ENCODE assay signal across 15 mouse cellular contexts in genomic region chr11:51807108-51807879, GRCm38 (mm10). TPM values are rescaled to one million over a fixed set of nuclear protein-coding genes. Genes with fewer than 3 reads are reported as not detected.
DNase-seq lines count a peak whose midpoint lies in the region; ATAC-seq lines count a peak whose summit lies in the region.
"Had no signal": no experiment of that assay in that cellular context is flagged by ENCODE, and none has a peak within 500 bp of the region (broad histone marks: within the 10 kb centered on the region; RNA-seq: fewer than 3 reads in every experiment).

No protein-coding gene starts in this region.

- H3K27me3 ChIP-seq in intestine, embryonic 16.5 days (replicated peaks; ENCODE audit: control insufficient read depth, insufficient read depth, low read length), result no peaks in the 10 kb centered on the region
- H3K27me3 ChIP-seq in intestine, embryonic 15.5 days (replicated peaks), result no peaks in the 10 kb centered on the region
- no peaks in the 10 kb centered on the region for H3K27me3 ChIP-seq in embryonic facial prominence, embryonic 10.5 days (replicated peaks; ENCODE audit: low read depth, poor library complexity, severe bottlenecking)
- H3K27me3 ChIP-seq: heart, embryonic 15.5 days had no signal

- no peaks in the 10 kb centered on the region for H3K36me3 ChIP-seq in intestine, embryonic 16.5 days (ENCODE audit: control insufficient read depth, insufficient read depth, low read length)
- H3K36me3 ChIP-seq in intestine, embryonic 15.5 days, result no peaks in the 10 kb centered on the region
- H3K36me3 ChIP-seq in embryonic facial prominence, embryonic 10.5 days (replicated peaks), result no peaks in the 10 kb centered on the region
- H3K36me3 ChIP-seq: forebrain, embryonic 10.5 days; heart, embryonic 15.5 days had no signal

- ATAC-seq in intestine, embryonic 16.5 days, result no peak
- ATAC-seq in intestine, embryonic 15.5 days, result no peak
- ATAC-seq: hindbrain, embryonic 16.5 days had no signal

- H3K9ac ChIP-seq in intestine, embryonic 16.5 days (ENCODE audit: low read depth, low read length), result peak overlapping the region; percentile 23
- H3K9ac ChIP-seq in intestine, embryonic 15.5 days, result no peak overlapping the region
- H3K9ac ChIP-seq: heart, embryonic 15.5 days had no signal

- intact Hi-C loops in heart, postnatal 14 days (cut with DNase I), result no loop called here

- H3K27ac ChIP-seq in intestine, embryonic 16.5 days (ENCODE audit: low read length), result no peak overlapping the region
- no peak overlapping the region for H3K27ac ChIP-seq in intestine, embryonic 15.5 days
- H3K27ac ChIP-seq in embryonic facial prominence, embryonic 10.5 days (replicated peaks), result no peak overlapping the region; the same call in 1 of the 2 replicates
- H3K27ac ChIP-seq: forebrain, embryonic 10.5 days; heart, embryonic 15.5 days; layer of hippocampus, adult 2 months had no signal

- no peak overlapping the region for H3K4me2 ChIP-seq in intestine, embryonic 16.5 days (ENCODE audit: low read depth, low read length)
- no peak overlapping the region for H3K4me2 ChIP-seq in intestine, embryonic 15.5 days (replicated peaks)
- H3K4me2 ChIP-seq: heart, embryonic 15.5 days had no signal

- peak; percentile 20 for DNase-seq in 3T3-L1 (ENCODE audit: low read depth, low spot score)
- peak; percentile 34 for DNase-seq in embryonic facial prominence, embryonic 10.5 days (ENCODE audit: low spot score)
- peak; percentile 29 to 53 for DNase-seq in kidney, postnatal 25 days
- DNase-seq in ovary, postnatal 14 days (ENCODE audit: low spot score), result no peak
- DNase-seq in heart, postnatal 14 days, result no peak
- DNase-seq in layer of hippocampus, adult 9-10 months (ENCODE audit: low spot score), result no peak
- DNase-seq: B cell, adult 2 months; cerebellum, adult 2 months; embryo, embryonic 11 days had no signal

- peaks cover 5% of the 10 kb centered on the region; the same call in 1 of the 2 replicates for H3K4me1 ChIP-seq in intestine, embryonic 16.5 days (ENCODE audit: control insufficient read depth, insufficient read depth, low read length)
- H3K4me1 ChIP-seq in intestine, embryonic 15.5 days (replicated peaks), result peaks cover 3% of the 10 kb centered on the region
- peaks cover 22% of the 10 kb centered on the region for H3K4me1 ChIP-seq in embryonic facial prominence, embryonic 10.5 days
- H3K4me1 ChIP-seq: heart, embryonic 15.5 days had no signal

- H3K4me3 ChIP-seq in intestine, embryonic 16.5 days (ENCODE audit: low read length), result no peak overlapping the region
- H3K4me3 ChIP-seq in intestine, embryonic 15.5 days (replicated peaks), result no peak overlapping the region
- no peak overlapping the region for H3K4me3 ChIP-seq in embryonic facial prominence, embryonic 10.5 days
- H3K4me3 ChIP-seq: forebrain, embryonic 10.5 days; heart, embryonic 15.5 days; layer of hippocampus, adult 2 months had no signal

- WGBS in intestine, embryonic 16.5 days, result 43% methylated on average over 13 of the region's 13 CpGs
- WGBS in intestine, embryonic 15.5 days, result 43% methylated on average over 13 of the region's 13 CpGs
- 46% methylated on average over 13 of the region's 13 CpGs for WGBS in embryonic facial prominence, embryonic 10.5 days

- no peaks in the 10 kb centered on the region for H3K9me3 ChIP-seq in intestine, embryonic 16.5 days (ENCODE audit: control insufficient read depth, low read length)
- no peaks in the 10 kb centered on the region for H3K9me3 ChIP-seq in intestine, embryonic 15.5 days
- no peaks in the 10 kb centered on the region for H3K9me3 ChIP-seq in embryonic facial prominence, embryonic 10.5 days
- H3K9me3 ChIP-seq: heart, embryonic 15.5 days had no signal

RNA-seq across cellular contexts. Expression of gene Sar1b, which starts 43.8 kb away (rescaled TPM):
- 218 and 226 TPM in 2 replicates for polyA plus RNA-seq in intestine, embryonic 16.5 days (2015; fragmentation: Nextera tagmentation; extraction: Ambion mirVana)
- polyA plus RNA-seq in intestine, embryonic 15.5 days (2015; fragmentation: Nextera tagmentation; extraction: Ambion mirVana), result 168 and 171 TPM in 2 replicates
- 94.9 and 105 TPM in 2 replicates for polyA plus RNA-seq in embryonic facial prominence, embryonic 10.5 days (2016; fragmentation: Nextera tagmentation; extraction: Ambion mirVana)
- 100 to 1,000 TPM in 1 of 2 experiments, 10 to 100 TPM in 1; 95.8 to 109 TPM for total RNA-seq in heart, postnatal 14 days (2021)

RNA-seq across cellular contexts. Expression of gene Sec24a, which starts 43.9 kb away (rescaled TPM):
- 21.2 and 27.6 TPM in 2 replicates for polyA plus RNA-seq in intestine, embryonic 16.5 days (2015; fragmentation: Nextera tagmentation; extraction: Ambion mirVana)
- 20.1 and 20.8 TPM in 2 replicates for polyA plus RNA-seq in intestine, embryonic 15.5 days (2015; fragmentation: Nextera tagmentation; extraction: Ambion mirVana)
- 13.5 and 14.3 TPM in 2 replicates for polyA plus RNA-seq in embryonic facial prominence, embryonic 10.5 days (2016; fragmentation: Nextera tagmentation; extraction: Ambion mirVana)
- total RNA-seq in heart, postnatal 14 days (2021), result 10 to 100 TPM; 18.3 to 18.4 TPM

RNA-seq across cellular contexts. Expression of gene Jade2, which starts 50.2 kb away (rescaled TPM):
- polyA plus RNA-seq in intestine, embryonic 16.5 days (2015; fragmentation: Nextera tagmentation; extraction: Ambion mirVana), result 1.3 and 1.5 TPM in 2 replicates
- polyA plus RNA-seq in intestine, embryonic 15.5 days (2015; fragmentation: Nextera tagmentation; extraction: Ambion mirVana), result 1.3 and 1.4 TPM in 2 replicates
- polyA plus RNA-seq in embryonic facial prominence, embryonic 10.5 days (2016; fragmentation: Nextera tagmentation; extraction: Ambion mirVana), result 0.65 and 0.80 TPM in 2 replicates
- 1 to 10 TPM; 8.3 to 10.0 TPM for total RNA-seq in heart, postnatal 14 days (2021)

Comparison
In these comparisons a context has a peak if more than half of its experiments do, and no peak if none do; other contexts are left out.
1. DNase-seq: peak in 3T3-L1 (single experiment), embryonic facial prominence, embryonic 10.5 days (single experiment) and kidney, postnatal 25 days (2 of 2); none in ovary, postnatal 14 days (single experiment), heart, postnatal 14 days (0 of 2) and layer of hippocampus, adult 9-10 months (single experiment).